Mouse (Mus musculus): ENCODE data around the gene Mgea5.
A peak's percentile ranks its signal among the peaks of the same experiment; 100 is the strongest.

Gene Mgea5

GRCm38 (mm10) chr19:45796061-45796556 is 12.5 kb upstream of the Mgea5 start:
- DNase-seq (ENCODE audit: low read depth, low spot score): no peak

GRCm38 (mm10) chr19:45795406-45795944 is 11.8 kb upstream of the Mgea5 start:
- DNase-seq (ENCODE audit: low read depth, low spot score): no peak

- no peak for DNase-seq (ENCODE audit: low read depth, low spot score)
These were observed 11.1 kb upstream of the Mgea5 start for GRCm38 (mm10) chr19:45794718-45795117.

- DNase-seq (ENCODE audit: low read depth, low spot score): no peak
These were observed 8.8 kb upstream of the Mgea5 start for GRCm38 (mm10) chr19:45792404-45792803.

GRCm38 (mm10) chr19:45789888-45790874 is 6.5 kb upstream of the Mgea5 start:
- no peak for DNase-seq (ENCODE audit: low read depth, low spot score)

GRCm38 (mm10) chr19:45789365-45789764 is 5.7 kb upstream of the Mgea5 start:
- no peak for DNase-seq (ENCODE audit: low read depth, low spot score)

- no peak for DNase-seq (ENCODE audit: low read depth, low spot score)
These were observed 4.7 kb upstream of the Mgea5 start for GRCm38 (mm10) chr19:45788337-45788736.

- DNase-seq (ENCODE audit: low read depth, low spot score): no peak
These were observed 3.8 kb upstream of the Mgea5 start for GRCm38 (mm10) chr19:45787450-45787849.

GRCm38 (mm10) chr19:45785470-45785869 is 1.8 kb upstream of the Mgea5 start:
- DNase-seq (ENCODE audit: low read depth, low spot score): no peak

- no peak for DNase-seq (ENCODE audit: low read depth, low spot score)
These were observed 418 bp upstream of the Mgea5 start for GRCm38 (mm10) chr19:45783933-45784576.

GRCm38 (mm10) chr19:45782315-45783001 is 1.2 kb downstream of the Mgea5 start:
- peak; percentile 79 for DNase-seq (ENCODE audit: low read depth, low spot score)

- DNase-seq (ENCODE audit: low read depth, low spot score): no peak
These were observed 2.0 kb downstream of the Mgea5 start for GRCm38 (mm10) chr19:45781676-45782075.

GRCm38 (mm10) chr19:45780350-45780915 is 3.2 kb downstream of the Mgea5 start:
- DNase-seq (ENCODE audit: low read depth, low spot score): no peak

- no peak for DNase-seq (ENCODE audit: low read depth, low spot score)
These were observed 8.2 kb downstream of the Mgea5 start for GRCm38 (mm10) chr19:45775486-45775885.

- DNase-seq (ENCODE audit: low read depth, low spot score): no peak
These were observed 12.1 kb downstream of the Mgea5 start for GRCm38 (mm10) chr19:45771501-45771900.

- no peak for DNase-seq (ENCODE audit: low read depth, low spot score)
These were observed 22.8 kb downstream of the Mgea5 start for GRCm38 (mm10) chr19:45760810-45761209.

- DNase-seq (ENCODE audit: low read depth, low spot score): no peak
These were observed 25.0 kb downstream of the Mgea5 start for GRCm38 (mm10) chr19:45758671-45759070.

GRCm38 (mm10) chr19:45753551-45753950 is 30.1 kb downstream of the Mgea5 start:
- DNase-seq (ENCODE audit: low read depth, low spot score): no peak

GRCm38 (mm10) chr19:45751881-45752280 is 31.8 kb downstream of the Mgea5 start:
- no peak for DNase-seq (ENCODE audit: low read depth, low spot score)

GRCm38 (mm10) chr19:45749243-45750043 is 34.2 kb downstream of the Mgea5 start, which contains the start of gene Npm3:
TSS of gene Npm3 (minus strand) at chr19:45749591.
- DNase-seq (ENCODE audit: low read depth, low spot score): peak; percentile 79

Measured in mesoderm, embryonic 11.5 days (tissue).